Mouse (Mus musculus) forebrain, embryonic 15.5 days (tissue): ENCODE measurements around the gene Lsm4. TPM values are rescaled to one million over a fixed set of nuclear protein-coding genes. Genes with fewer than 3 reads are reported as not detected.
A peak's percentile ranks its signal among the peaks of the same experiment; 100 is the strongest.

Experiments used
- ATAC-seq: fragments of 200-750 bp; cut with Nextera tagmentation; replicated peaks from 2 replicates; pipeline ENCODE4 v1.8.0; 2017; ENCODE audit warnings: mild to moderate bottlenecking, moderate TSS enrichment, moderate library complexity
- H3K27ac ChIP-seq: fragments of 300-500 bp; sonication (generic); replicated peaks from 2 replicates; pipeline ENCODE4 v1.5.1; 2015; ENCODE audit warnings: mild to moderate bottlenecking, inconsistent platforms
- H3K27me3 ChIP-seq: fragments of 300-500 bp; sonication (generic); 2 replicates; pipeline ENCODE4 v1.6.1; 2015; ENCODE audit warnings: inconsistent platforms
- H3K36me3 ChIP-seq: fragments of 300-500 bp; sonication (generic); 2 replicates; pipeline ENCODE4 v1.6.1; 2015; ENCODE audit warnings: mild to moderate bottlenecking, inconsistent platforms
- H3K4me1 ChIP-seq: fragments of 300-500 bp; sonication (generic); 2 replicates; pipeline ENCODE4 v1.6.1; 2015; ENCODE audit warnings: inconsistent platforms
- H3K4me2 ChIP-seq: fragments of 300-500 bp; sonication (generic); replicated peaks from 2 replicates; pipeline ENCODE4 v1.6.1; 2015; ENCODE audit warnings: mild to moderate bottlenecking, inconsistent platforms
- H3K4me3 ChIP-seq: fragments of 300-500 bp; sonication (generic); 2 replicates; pipeline ENCODE4 v1.5.1; 2015; ENCODE audit warnings: mild to moderate bottlenecking, inconsistent platforms
- H3K9ac ChIP-seq: fragments of 300-500 bp; sonication (generic); replicated peaks from 2 replicates; pipeline ENCODE4 v1.6.1; 2015; ENCODE audit warnings: mild to moderate bottlenecking, inconsistent platforms
- H3K9me3 ChIP-seq: fragments of 300-500 bp; sonication (generic); 2 replicates; pipeline ENCODE4 v1.6.1; 2016; ENCODE audit warnings: inconsistent platforms
- WGBS: fragments of 180-500 bp; shearing (Covaris S2); methylation state at CpG from one replicate; pipeline ENCODE4 v1.1.7; 2015; ENCODE audit warnings: mixed read lengths; 5-methylcytosine and 5-hydroxymethylcytosine counted together
- polyA plus RNA-seq: library from polyadenylated mRNA; unstranded; fragments of >200 nt; fragmentation: Nextera tagmentation; extraction: Ambion mirVana; gene quantifications from 2 replicates; pipeline ENCODE4 v1.2.1, GENCODE M21; 2015

Lsm4 gene
- polyA plus RNA-seq, 1 experiment from 2014 or later, result 211 TPM

- Histone ChIP-seq H3K27me3 (no peaks in the 10 kb centered on the region), H3K9me3 (no peaks in the 10 kb centered on the region), H3K4me2 (no peak overlapping the region), H3K36me3 (peaks cover 12% of the 10 kb centered on the region), H3K4me1 (peaks cover 3% of the 10 kb centered on the region; the same call in 1 of the 2 replicates), H3K27ac (no peak overlapping the region), H3K9ac (no peak overlapping the region), H3K4me3 (no peak overlapping the region)
- no peak for ATAC-seq
- 76% methylated on average over 3 of the region's 3 CpGs for WGBS
Measured at GRCm38 (mm10) chr8:70682692-70683091, 9.6 kb downstream of the Lsm4 start.

GRCm38 (mm10) chr8:70684291-70684690 lies 11.2 kb downstream of the Lsm4 start:
- peak; percentile 33; the same call in 1 of the 2 replicates for ATAC-seq
- H3K27me3 ChIP-seq, result no peaks in the 10 kb centered on the region
- H3K27ac ChIP-seq, result 0 out of 2 replicates have a peak overlapping the region, but pooled peaks have one; percentile 2
- H3K4me3 ChIP-seq, result no peak overlapping the region
- no peak overlapping the region; the same call in 1 of the 2 replicates for H3K9ac ChIP-seq
- H3K36me3 ChIP-seq, result no peaks in the 10 kb centered on the region
- H3K4me2 ChIP-seq, result no peak overlapping the region
- WGBS, result 44% methylated on average over 7 of the region's 7 CpGs
- H3K4me1 ChIP-seq, result peaks cover 3% of the 10 kb centered on the region; the same call in 1 of the 2 replicates
- no peaks in the 10 kb centered on the region for H3K9me3 ChIP-seq

GRCm38 (mm10) chr8:70687576-70687975 lies 14.5 kb downstream of the Lsm4 start:
- no peak overlapping the region for H3K4me3 ChIP-seq
- H3K36me3 ChIP-seq, result no peaks in the 10 kb centered on the region
- peaks cover 20% of the 10 kb centered on the region for H3K4me1 ChIP-seq
- H3K9ac ChIP-seq, result no peak overlapping the region
- 85% methylated on average over 8 of the region's 8 CpGs for WGBS
- H3K4me2 ChIP-seq, result no peak overlapping the region
- H3K9me3 ChIP-seq, result no peaks in the 10 kb centered on the region
- ATAC-seq, result no peak
- no peak overlapping the region for H3K27ac ChIP-seq
- H3K27me3 ChIP-seq, result no peaks in the 10 kb centered on the region

GRCm38 (mm10) chr8:70688136-70688535 lies 15.1 kb downstream of the Lsm4 start:
- Histone ChIP-seq H3K4me3 (no peak overlapping the region), H3K9me3 (no peaks in the 10 kb centered on the region), H3K4me2 (no peak overlapping the region), H3K27me3 (no peaks in the 10 kb centered on the region), H3K27ac (no peak overlapping the region), H3K4me1 (peaks cover 20% of the 10 kb centered on the region), H3K9ac (no peak overlapping the region), H3K36me3 (no peaks in the 10 kb centered on the region)
- 98% methylated on average over 3 of the region's 3 CpGs for WGBS
- ATAC-seq, result no peak

GRCm38 (mm10) chr8:70689892-70690390 lies 16.9 kb downstream of the Lsm4 start:
- Histone ChIP-seq H3K27ac (no peak overlapping the region), H3K9ac (no peak overlapping the region), H3K36me3 (no peaks in the 10 kb centered on the region), H3K4me3 (no peak overlapping the region), H3K4me2 (no peak overlapping the region), H3K4me1 (peaks cover 20% of the 10 kb centered on the region), H3K9me3 (no peaks in the 10 kb centered on the region), H3K27me3 (no peaks in the 10 kb centered on the region)
- ATAC-seq, result no peak
- 76% methylated on average over 5 of the region's 5 CpGs for WGBS

- peaks cover 28% of the 10 kb centered on the region for H3K4me1 ChIP-seq
- H3K27ac ChIP-seq, result peak overlapping the region; percentile 80
- WGBS, result 56% methylated on average over 4 of the region's 4 CpGs
- no peaks in the 10 kb centered on the region for H3K9me3 ChIP-seq
- H3K27me3 ChIP-seq, result no peaks in the 10 kb centered on the region
- peak overlapping the region; percentile 51 for H3K9ac ChIP-seq
- H3K4me2 ChIP-seq, result peak overlapping the region; percentile 66
- H3K36me3 ChIP-seq, result no peaks in the 10 kb centered on the region
- ATAC-seq, result no peak
- H3K4me3 ChIP-seq, result peak overlapping the region; percentile 38
Measured at GRCm38 (mm10) chr8:70691230-70691629, 18.2 kb downstream of the Lsm4 start.

GRCm38 (mm10) chr8:70691727-70692231 lies 18.7 kb downstream of the Lsm4 start:
- Histone ChIP-seq H3K36me3 (no peaks in the 10 kb centered on the region), H3K9ac (peak overlapping the region; percentile 51), H3K4me2 (peak overlapping the region; percentile 66), H3K4me1 (peaks cover 34% of the 10 kb centered on the region), H3K27me3 (no peaks in the 10 kb centered on the region), H3K4me3 (peak overlapping the region; percentile 38), H3K9me3 (no peaks in the 10 kb centered on the region), H3K27ac (peak overlapping the region; percentile 80)
- peak; percentile 61 for ATAC-seq
- WGBS, result under 1% methylated on average over 20 of the region's 20 CpGs

- no peaks in the 10 kb centered on the region for H3K36me3 ChIP-seq
- ATAC-seq, result no peak
- no peak overlapping the region for H3K9ac ChIP-seq
- H3K4me3 ChIP-seq, result no peak overlapping the region
- H3K27me3 ChIP-seq, result no peaks in the 10 kb centered on the region
- peaks cover 49% of the 10 kb centered on the region for H3K4me1 ChIP-seq
- WGBS, result 85% methylated on average over 5 of the region's 5 CpGs
- no peak overlapping the region for H3K4me2 ChIP-seq
- H3K9me3 ChIP-seq, result no peaks in the 10 kb centered on the region
- no peak overlapping the region for H3K27ac ChIP-seq
Measured at GRCm38 (mm10) chr8:70693636-70694035, 20.6 kb downstream of the Lsm4 start.

GRCm38 (mm10) chr8:70695318-70696018 lies 22.4 kb downstream of the Lsm4 start:
- Histone ChIP-seq H3K4me3 (no peak overlapping the region), H3K27ac (peak overlapping the region; percentile 98), H3K36me3 (no peaks in the 10 kb centered on the region), H3K4me1 (peaks cover 44% of the 10 kb centered on the region), H3K4me2 (no peak overlapping the region), H3K9ac (no peak overlapping the region), H3K27me3 (no peaks in the 10 kb centered on the region), H3K9me3 (no peaks in the 10 kb centered on the region)
- 39% methylated on average over 32 of the region's 32 CpGs for WGBS
- no peak for ATAC-seq

- H3K36me3 ChIP-seq, result no peaks in the 10 kb centered on the region
- H3K4me3 ChIP-seq, result peak overlapping the region; percentile 26
- no peaks in the 10 kb centered on the region for H3K27me3 ChIP-seq
- 5% methylated on average over 31 of the region's 31 CpGs for WGBS
- H3K4me1 ChIP-seq, result peaks cover 49% of the 10 kb centered on the region
- no peak for ATAC-seq
- H3K4me2 ChIP-seq, result peak overlapping the region; percentile 52
- H3K27ac ChIP-seq, result peak overlapping the region; percentile 98
- H3K9ac ChIP-seq, result peak overlapping the region; percentile 44
- no peaks in the 10 kb centered on the region for H3K9me3 ChIP-seq
Measured at GRCm38 (mm10) chr8:70696019-70696885, 23.2 kb downstream of the Lsm4 start.

GRCm38 (mm10) chr8:70696946-70697345 lies 23.9 kb downstream of the Lsm4 start:
- no peaks in the 10 kb centered on the region for H3K36me3 ChIP-seq
- H3K27me3 ChIP-seq, result no peaks in the 10 kb centered on the region
- ATAC-seq, result no peak
- peaks cover 50% of the 10 kb centered on the region for H3K4me1 ChIP-seq
- peak overlapping the region; percentile 44; the same call in 1 of the 2 replicates for H3K9ac ChIP-seq
- H3K27ac ChIP-seq, result peak overlapping the region; percentile 98
- H3K4me3 ChIP-seq, result no peak overlapping the region
- WGBS, result 18% methylated on average over 4 of the region's 4 CpGs
- peak overlapping the region; percentile 52 for H3K4me2 ChIP-seq
- no peaks in the 10 kb centered on the region for H3K9me3 ChIP-seq
